8 mouse cellular contexts compared by ENCODE assay signal in genomic region chr2:30676833-30677459, GRCm38 (mm10).
DNase-seq lines count a peak whose midpoint lies in the region; ATAC-seq and TF ChIP-seq lines count a peak whose summit lies in the region.

No protein-coding gene starts in this region.

- H3K27me3 ChIP-seq in limb, embryonic 11.5 days (ENCODE audit: control insufficient read depth, insufficient read depth, low read length), result no peaks in the 10 kb centered on the region
- no peaks in the 10 kb centered on the region; the same call in none of the 2 replicates for H3K27me3 ChIP-seq in midbrain, embryonic 12.5 days
- H3K27me3 ChIP-seq in stomach, embryonic 14.5 days (ENCODE audit: control insufficient read depth, insufficient read depth, low read length), result no peaks in the 10 kb centered on the region

- no peaks in the 10 kb centered on the region for H3K9me3 ChIP-seq in limb, embryonic 11.5 days (ENCODE audit: control insufficient read depth, low read length)
- peaks cover 13% of the 10 kb centered on the region for H3K9me3 ChIP-seq in midbrain, embryonic 12.5 days
- H3K9me3 ChIP-seq in stomach, embryonic 14.5 days (ENCODE audit: control insufficient read depth, low read depth, low read length), result peaks cover 5% of the 10 kb centered on the region; the same call in 1 of the 2 replicates

- WGBS in limb, embryonic 11.5 days, result under 1% methylated on average over 44 of the region's 44 CpGs
- 1% methylated on average over 44 of the region's 44 CpGs for WGBS in midbrain, embryonic 12.5 days
- under 1% methylated on average over 40 of the region's 44 CpGs for WGBS in stomach, embryonic 14.5 days

- H3K27ac ChIP-seq in gastrocnemius, adult 2 months, result peak overlapping the region; percentile 86
- H3K27ac ChIP-seq in limb, embryonic 11.5 days (replicated peaks; ENCODE audit: low read depth, low read length), result peak overlapping the region; percentile 21; the same call in 1 of the 2 replicates
- H3K27ac ChIP-seq in midbrain, embryonic 12.5 days (replicated peaks), result peak overlapping the region; percentile 95
- peak overlapping the region; percentile 98 for H3K27ac ChIP-seq in stomach, embryonic 14.5 days (ENCODE audit: low read length)

- 0 out of 2 replicates have a peak, but pooled peaks have one; percentile 47 for ATAC-seq in limb, embryonic 11.5 days (ENCODE audit: insufficient number of reproducible peaks, low FRiP score, low TSS enrichment, low read depth)
- peak; percentile 67 for ATAC-seq in midbrain, embryonic 12.5 days (ENCODE audit: low FRiP score, low read depth)
- ATAC-seq in stomach, embryonic 14.5 days (ENCODE audit: insufficient number of reproducible peaks, insufficient read depth, low FRiP score, low read depth), result peak; percentile 81

- TF ChIP-seq CTCF in gastrocnemius, adult 2 months (IDR thresholded peaks at IDR 0.05), result no peak

- peak overlapping the region; percentile 70 for H3K9ac ChIP-seq in limb, embryonic 11.5 days (ENCODE audit: low read length)
- peak overlapping the region; percentile 62 for H3K9ac ChIP-seq in midbrain, embryonic 12.5 days (replicated peaks)
- peak overlapping the region; percentile 18 for H3K9ac ChIP-seq in stomach, embryonic 14.5 days (replicated peaks; ENCODE audit: low read depth, low read length)

- H3K4me3 ChIP-seq in gastrocnemius, adult 2 months, result peak overlapping the region; percentile 71
- peak overlapping the region; percentile 35 for H3K4me3 ChIP-seq in limb, embryonic 11.5 days (ENCODE audit: low read depth, low read length)
- H3K4me3 ChIP-seq in midbrain, embryonic 12.5 days, result peak overlapping the region; percentile 34
- peak overlapping the region; percentile 14 for H3K4me3 ChIP-seq in stomach, embryonic 14.5 days (ENCODE audit: low read depth, low read length)

- H3K4me1 ChIP-seq in limb, embryonic 11.5 days (ENCODE audit: control insufficient read depth, insufficient read depth, low read length), result peaks cover 14% of the 10 kb centered on the region
- H3K4me1 ChIP-seq in midbrain, embryonic 12.5 days, result peaks cover 28% of the 10 kb centered on the region
- H3K4me1 ChIP-seq in stomach, embryonic 14.5 days (ENCODE audit: control insufficient read depth, insufficient read depth, low read length), result peaks cover 20% of the 10 kb centered on the region

- intact Hi-C loops in gastrocnemius, adult 2 months (cut with DNase I), result no loop called here

- no peaks in the 10 kb centered on the region for H3K36me3 ChIP-seq in limb, embryonic 11.5 days (ENCODE audit: control insufficient read depth, insufficient read depth, low read length)
- no peaks in the 10 kb centered on the region for H3K36me3 ChIP-seq in midbrain, embryonic 12.5 days
- H3K36me3 ChIP-seq in stomach, embryonic 14.5 days (ENCODE audit: control insufficient read depth, insufficient read depth, low read length), result no peaks in the 10 kb centered on the region

- peak overlapping the region; percentile 84 for H3K4me2 ChIP-seq in limb, embryonic 11.5 days (ENCODE audit: low read depth, severe bottlenecking)
- H3K4me2 ChIP-seq in midbrain, embryonic 12.5 days (replicated peaks), result peak overlapping the region; percentile 61
- peak overlapping the region; percentile 57 for H3K4me2 ChIP-seq in stomach, embryonic 14.5 days (replicated peaks; ENCODE audit: low read depth, low read length)

- DNase-seq in gastrocnemius, adult 2 months, result peak; percentile 81
- no peak for DNase-seq in gastrocnemius, adult 18-20 months (ENCODE audit: low spot score)
- DNase-seq in embryo, embryonic 10 days (ENCODE audit: low spot score), result peak; percentile 70
- peak; percentile 78 to 82 for DNase-seq in heart, adult 18-20 months
- peak; percentile 52 for DNase-seq in kidney, adult 11 months
- peak; percentile 73 for DNase-seq in limb, embryonic 11.5 days (ENCODE audit: low spot score)

Comparison
In these comparisons a context has a peak if more than half of its experiments do, and no peak if none do; other contexts are left out.
1. H3K27ac ChIP-seq: peak in every context shown above with its lines; median percentile 98 in stomach, embryonic 14.5 days; 95 in midbrain, embryonic 12.5 days; 86 in gastrocnemius, adult 2 months; 21 in limb, embryonic 11.5 days.
2. H3K4me3 ChIP-seq: peak in every context shown above with its lines; median percentile 71 in gastrocnemius, adult 2 months; 35 in limb, embryonic 11.5 days; 34 in midbrain, embryonic 12.5 days; 14 in stomach, embryonic 14.5 days.
3. H3K9ac ChIP-seq: peak in every context shown above with its lines; median percentile 70 in limb, embryonic 11.5 days; 62 in midbrain, embryonic 12.5 days; 18 in stomach, embryonic 14.5 days.